Mouse (Mus musculus): Measurements from ENCODE around the gene Lct.
"Not testable (repeated sequence)": the region's sequence is repeated elsewhere in the genome, so short reads cannot be mapped to it uniquely, and the experiment has no call there.

The Lct gene

DNA sequence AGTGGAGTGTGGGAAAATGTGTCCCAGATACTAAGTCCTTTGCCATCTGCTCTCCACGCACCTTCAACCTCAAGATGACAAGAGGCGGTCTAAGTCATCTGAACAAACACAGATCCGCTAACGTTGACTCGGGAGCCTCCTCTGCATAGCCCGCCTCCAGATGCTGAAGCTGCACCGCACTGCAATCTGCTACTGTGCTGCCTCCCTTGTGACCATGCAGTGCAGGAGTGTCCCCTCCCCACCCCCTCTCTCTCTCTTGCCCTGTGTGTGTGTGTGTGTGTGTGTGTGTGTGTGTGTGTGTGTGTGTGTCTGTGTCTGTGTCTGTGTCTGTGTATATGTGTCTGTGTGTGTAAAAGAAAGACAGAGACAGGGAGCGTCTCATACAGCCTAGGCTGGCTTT lies 32.8 kb downstream of the Lct start:
- DNase-seq, result peak in 1 of 2 experiments; percentile 12

DNA sequence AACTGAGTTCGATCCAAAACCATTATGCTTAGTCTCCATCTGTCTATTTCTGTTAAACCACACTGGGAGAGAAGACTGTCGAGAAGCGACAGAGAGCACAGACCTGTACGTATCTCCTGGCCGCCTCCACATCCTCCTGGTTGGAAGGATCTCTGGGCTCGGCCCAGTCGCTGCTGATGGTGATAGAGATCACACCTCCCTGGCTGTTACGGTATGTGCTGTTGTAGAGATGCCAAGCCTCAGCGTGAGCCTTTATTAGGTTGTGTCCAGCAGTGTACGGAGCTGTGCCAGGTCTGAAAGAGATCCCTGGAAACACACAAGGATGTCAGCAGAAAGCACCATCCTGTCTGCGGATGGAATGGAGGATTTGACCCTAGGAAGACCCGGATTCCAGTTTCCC lies 34.6 kb downstream of the Lct start:
- DNase-seq, result no peak

- DNase-seq, result no peak
Observed at GRCm38 (mm10) chr1:128290295-128290694, 37.8 kb downstream of the Lct start.

DNA sequence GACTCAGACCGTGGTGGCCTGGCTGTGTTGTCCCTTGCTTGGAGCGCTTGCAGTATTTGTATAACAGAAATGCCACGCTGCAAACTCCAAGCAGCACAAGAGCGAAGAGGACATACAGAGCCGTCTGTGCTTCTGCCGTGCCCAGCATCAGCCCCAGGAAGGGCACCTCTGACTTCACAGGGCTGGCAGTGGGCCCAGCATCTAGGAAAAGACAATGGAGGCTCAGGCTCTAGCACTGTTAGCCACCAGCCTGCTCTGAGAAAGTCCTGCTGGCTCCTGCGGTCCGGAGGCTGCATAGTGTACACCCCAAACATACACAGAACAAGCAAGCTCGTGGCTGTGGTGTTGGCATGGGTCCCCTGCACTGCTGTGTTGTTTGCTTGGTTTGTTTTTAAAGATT lies 43.0 kb downstream of the Lct start:
- DNase-seq, result no peak

GRCm38 (mm10) chr1:128284157-128284690 lies 43.9 kb downstream of the Lct start:
- no peak for DNase-seq

DNA sequence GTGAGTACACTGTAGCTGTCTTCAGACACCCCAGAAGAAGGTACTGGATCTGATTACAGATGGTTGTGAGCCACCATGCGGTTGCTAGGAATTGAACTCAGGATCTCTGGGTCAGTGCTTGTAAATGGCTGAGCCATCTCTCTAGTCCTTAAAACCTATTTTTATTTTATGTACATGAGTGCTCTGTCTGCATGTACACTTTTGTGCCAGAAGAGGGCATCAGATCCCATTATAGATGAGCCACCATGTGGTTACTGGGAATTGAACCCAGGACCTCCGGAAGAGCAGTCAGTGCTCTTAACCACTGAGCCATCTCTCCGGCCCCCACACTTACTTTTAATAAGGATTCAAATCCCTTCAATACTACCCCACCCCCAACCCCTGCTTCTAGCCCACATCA lies 45.2 kb downstream of the Lct start:
- DNase-seq, result no peak

DNA sequence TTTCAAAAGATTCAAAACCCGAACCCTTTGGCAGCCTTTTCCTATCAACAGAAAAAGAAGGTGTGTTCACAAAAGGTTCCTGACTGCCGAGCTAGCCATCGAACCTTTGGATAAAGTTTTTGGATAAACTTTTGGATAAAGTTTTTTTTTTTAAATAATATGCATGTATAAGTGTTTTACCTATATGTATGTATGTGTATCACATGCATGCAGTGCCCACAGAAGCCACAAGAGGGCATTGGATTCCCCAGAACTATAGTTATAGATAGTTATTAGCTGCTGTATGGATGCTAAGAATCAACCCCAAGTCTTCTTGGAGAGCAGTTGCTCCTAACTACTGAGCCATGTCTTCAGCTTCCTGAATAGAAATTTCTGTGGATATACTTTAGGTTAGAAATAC lies 46.4 kb downstream of the Lct start:
- DNase-seq, result peak in 1 of 2 experiments; percentile 14

DNA sequence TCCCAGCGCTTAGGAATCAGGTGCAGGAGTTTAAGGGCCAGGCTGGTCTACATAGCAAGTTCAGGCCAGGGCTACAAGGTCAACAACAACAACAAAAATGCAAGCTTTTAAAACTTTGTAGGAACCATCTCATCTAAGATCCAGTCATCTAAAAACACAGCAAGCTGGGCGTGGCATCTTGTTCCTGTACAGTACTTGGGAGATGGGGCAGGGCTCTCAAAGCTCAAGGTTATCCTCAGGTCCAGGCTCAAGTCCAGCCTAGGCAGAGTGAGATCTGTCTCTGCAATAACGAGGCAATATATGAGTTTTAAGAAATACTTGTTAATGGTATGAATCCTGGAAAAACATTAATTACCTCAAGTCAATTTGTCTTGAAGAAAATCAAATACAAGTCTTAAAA lies 49.6 kb downstream of the Lct start:
- DNase-seq, result no peak

GRCm38 (mm10) chr1:128275908-128276307 lies 52.2 kb downstream of the Lct start:
- DNase-seq, result no peak

- no peak for DNase-seq
Observed at GRCm38 (mm10) chr1:128270731-128271130, 57.4 kb downstream of the Lct start.

- not testable (repeated sequence) for DNase-seq
Observed at GRCm38 (mm10) chr1:128267061-128267460, 61.1 kb downstream of the Lct start.

- no peak for DNase-seq
Observed at GRCm38 (mm10) chr1:128244727-128245355, 83.3 kb downstream of the Lct start.

DNA sequence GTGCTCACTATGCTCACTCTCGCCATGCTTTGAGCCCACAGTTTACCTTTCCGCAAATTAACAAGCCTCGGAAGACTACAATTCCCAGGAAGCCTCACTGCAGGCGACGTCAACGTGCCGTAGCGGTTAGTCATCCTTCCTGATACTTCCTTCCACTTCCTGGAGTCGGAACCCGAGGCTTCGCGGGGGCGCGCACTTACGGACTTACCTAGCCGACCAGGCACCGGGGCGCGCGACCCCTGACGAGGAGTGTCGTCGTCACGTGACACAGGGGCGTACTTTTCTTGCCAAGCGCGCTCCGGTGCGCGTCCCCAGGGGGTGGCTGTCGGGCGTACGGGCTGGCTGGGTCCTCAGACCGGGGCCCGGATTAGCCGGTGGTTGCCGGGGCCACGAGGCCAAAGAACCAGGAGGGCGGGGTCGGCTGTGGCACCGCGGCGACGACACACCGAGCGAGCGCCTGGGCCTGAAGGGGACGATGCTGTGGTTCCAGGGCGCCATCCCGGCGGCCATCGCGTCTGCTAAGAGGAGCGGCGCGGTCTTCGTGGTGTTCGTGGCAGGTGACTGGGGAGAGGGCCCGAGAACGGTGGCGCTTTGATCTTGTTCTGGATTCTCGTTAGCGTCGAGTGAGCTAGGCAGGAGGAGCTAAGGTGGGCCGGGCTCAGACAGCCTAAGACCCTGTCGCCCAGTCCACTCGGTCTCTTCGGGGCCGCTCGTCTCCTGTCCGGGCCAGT lies 84.0 kb downstream of the Lct start:
- DNase-seq, result peak; percentile 97 to 99

GRCm38 (mm10) chr1:128243627-128243995 lies 84.5 kb downstream of the Lct start, which contains the start of gene Ubxn4:
Gene Ubxn4, plus strand, starts transcription at chr1:128243964.
- no peak for DNase-seq

- DNase-seq, result no peak
Observed at GRCm38 (mm10) chr1:128235181-128235580, 92.9 kb downstream of the Lct start.
